Mouse (Mus musculus): ENCODE results near the gene Zfp458. TPM values are rescaled to one million over a fixed set of nuclear protein-coding genes. Genes with fewer than 3 reads are reported as not detected.
"Not testable (repeated sequence)": the region's sequence is repeated elsewhere in the genome, so short reads cannot be mapped to it uniquely, and the experiment has no call there.

Gene Zfp458
- total RNA-seq (2014; fragmentation: Nextera tagmentation) (4.6 and 9.0 TPM in 2 replicates), total RNA-seq (2017) (3.1 and 4.4 TPM in 2 replicates)

DNA sequence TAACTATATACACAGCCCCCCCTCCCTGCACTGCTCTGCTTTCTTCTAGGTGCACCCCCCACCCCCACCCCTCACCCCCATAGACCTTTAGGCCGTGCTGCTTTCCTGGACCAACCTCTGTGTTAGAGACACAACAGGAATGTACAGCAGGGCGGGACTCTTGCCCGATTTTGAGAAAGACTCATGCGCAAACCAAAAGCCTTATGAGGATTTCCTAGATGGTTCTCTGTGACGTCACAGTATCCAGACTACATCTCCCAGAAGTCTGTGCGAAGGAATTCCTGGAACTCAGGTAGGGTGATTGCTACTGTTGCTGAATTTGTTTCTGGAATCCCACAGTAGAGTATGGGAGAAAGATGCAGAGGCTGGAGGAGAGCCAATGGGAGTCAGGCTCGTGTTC is at the start of gene Zfp458:
Zfp458 (minus strand) TSS at position 153 of the 400 bp plus-strand sequence.
- ATAC-seq (replicated peaks; ENCODE audit: low FRiP score, low TSS enrichment, poor library complexity, severe bottlenecking) = no peak

DNA sequence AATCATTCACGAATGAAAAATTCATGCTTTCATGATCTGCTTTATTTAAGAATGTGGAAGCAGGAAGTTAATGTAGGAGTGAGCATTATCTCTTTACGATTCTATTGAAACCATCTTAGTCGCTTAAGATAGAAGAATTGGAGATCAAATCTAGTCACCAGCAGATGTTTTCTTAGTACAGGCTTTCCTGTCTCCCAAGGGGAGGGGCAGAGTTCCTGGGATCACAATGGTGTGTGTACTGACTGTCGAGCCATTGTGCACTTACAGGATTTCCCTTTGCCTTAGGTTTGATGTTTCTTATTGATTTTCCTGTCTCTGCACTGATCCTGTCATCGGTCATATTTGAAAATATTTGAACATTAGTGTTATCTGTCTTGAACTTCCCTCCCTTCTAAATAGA is 28.5 kb upstream of the Zfp458 start:
- ATAC-seq (replicated peaks; ENCODE audit: low FRiP score, low TSS enrichment, poor library complexity, severe bottlenecking) = 0 out of 2 replicates have a peak, but pooled peaks have one; percentile 7

DNA sequence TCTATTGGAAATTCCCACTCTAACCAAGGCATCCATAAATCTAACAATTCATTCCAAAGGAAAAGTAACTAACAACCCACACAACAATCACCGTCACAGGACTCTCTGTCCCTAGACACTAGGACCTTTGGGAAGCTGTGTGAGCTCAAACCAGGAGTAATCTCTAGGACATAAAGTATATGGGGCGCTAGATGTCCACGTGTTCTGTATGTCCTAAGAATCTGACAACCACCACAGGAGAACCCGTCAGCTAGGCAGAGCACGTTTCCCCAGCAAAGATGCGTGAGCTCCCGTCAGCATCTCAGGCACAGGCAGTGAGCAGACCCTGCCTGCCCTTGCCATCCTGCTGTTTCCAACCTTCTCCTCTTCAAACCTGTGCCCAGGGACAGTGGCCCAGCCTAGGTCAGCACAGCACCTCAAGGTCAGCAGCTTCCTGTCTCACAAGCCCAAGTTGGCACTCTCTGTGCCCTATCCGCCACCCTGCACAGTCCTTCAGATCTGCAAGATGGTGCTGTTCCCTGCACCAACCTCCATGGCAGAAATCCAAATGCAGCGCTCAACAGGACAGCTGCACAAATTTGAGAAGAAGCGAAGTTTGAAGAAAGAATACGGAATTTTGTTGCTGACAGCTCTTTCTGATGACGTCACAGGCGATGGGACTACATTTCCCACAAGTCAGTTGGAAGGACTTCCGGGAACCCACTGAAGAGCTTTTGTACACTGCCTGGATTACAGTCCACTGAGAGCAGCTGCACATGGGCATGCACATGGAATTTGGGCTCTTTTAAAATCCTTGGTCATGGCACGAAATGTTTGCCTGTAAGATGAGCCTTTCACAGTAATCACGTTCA is 27.8 kb upstream of the Zfp458 start, which contains the start of gene Zfp457:
Zfp457 (minus strand) TSS at position 664 of the 851 bp plus-strand sequence.
- peak; percentile 98 for ATAC-seq (replicated peaks; ENCODE audit: low FRiP score, low TSS enrichment, poor library complexity, severe bottlenecking)

DNA sequence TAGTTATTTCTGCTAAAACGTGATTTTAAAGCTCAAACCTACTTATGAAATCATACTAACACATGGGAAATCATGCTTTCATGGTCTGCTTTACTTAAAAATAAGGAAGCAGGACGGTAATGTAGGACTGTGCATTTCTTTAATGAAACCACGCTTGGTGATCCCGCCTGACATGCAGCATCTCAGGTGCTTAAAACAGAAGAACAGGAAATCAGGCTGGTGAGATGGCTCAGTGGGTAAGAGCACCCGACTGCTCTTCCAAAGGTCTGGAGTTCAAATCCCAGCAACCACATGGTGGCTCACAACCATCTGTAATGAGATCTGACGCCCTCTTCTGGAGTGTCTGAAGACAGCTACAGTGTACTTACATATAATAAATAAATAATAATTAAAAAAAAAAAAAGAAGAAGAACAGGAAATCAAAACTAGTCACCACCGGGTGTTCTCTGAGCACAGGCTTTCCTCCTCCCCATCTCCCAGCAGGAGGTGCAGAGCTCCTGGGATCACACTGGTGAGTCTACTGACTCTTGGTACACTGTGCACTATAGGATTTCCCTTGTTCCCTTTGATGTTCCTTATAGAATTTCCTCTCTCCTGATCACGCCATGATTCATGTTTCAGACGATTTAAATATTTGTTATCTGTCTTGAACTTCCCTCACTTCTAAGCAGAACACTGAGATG is 8.7 kb downstream of the Zfp458 start:
- ATAC-seq (replicated peaks; ENCODE audit: low FRiP score, low TSS enrichment, poor library complexity, severe bottlenecking) = not testable (repeated sequence)

DNA sequence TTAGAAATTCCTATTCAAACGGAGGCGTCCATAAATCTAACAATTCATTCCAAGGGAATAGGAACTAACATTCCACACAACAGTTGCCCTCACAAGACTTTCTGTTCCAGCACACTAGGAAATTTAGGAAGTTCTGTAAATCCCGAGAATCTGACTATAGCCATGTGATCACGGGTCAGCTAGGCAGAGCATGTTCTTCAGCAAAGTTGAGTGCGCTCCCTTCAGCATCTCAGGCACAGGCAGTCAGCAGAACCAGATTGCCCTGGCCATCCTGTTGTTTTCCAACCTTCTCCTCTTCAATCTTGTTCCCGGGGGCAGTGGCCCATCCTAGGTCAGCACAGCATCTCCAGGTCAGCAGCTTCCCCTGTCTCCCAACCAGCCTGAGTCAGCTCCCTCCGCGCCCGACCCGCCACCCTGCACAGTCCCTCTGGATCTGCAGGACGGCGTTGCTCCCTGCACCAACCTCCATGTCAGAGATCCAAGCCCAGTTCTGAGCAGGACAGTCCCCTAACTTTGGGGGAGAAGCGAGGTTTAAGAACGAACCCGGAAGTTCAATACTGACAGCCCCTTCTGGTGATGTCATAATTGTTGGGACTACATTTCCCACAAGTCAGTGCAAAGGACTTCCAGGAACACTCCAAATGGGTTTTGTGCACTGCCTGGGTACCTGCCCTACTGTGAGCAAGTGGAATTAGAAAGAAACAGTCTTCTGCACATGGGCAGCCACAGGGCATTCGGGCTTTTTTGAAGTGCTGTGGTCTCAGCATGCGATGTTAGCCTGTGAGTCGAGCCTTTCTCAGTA is 9.5 kb downstream of the Zfp458 start:
- ATAC-seq (replicated peaks; ENCODE audit: low FRiP score, low TSS enrichment, poor library complexity, severe bottlenecking) = peak; percentile 99

DNA sequence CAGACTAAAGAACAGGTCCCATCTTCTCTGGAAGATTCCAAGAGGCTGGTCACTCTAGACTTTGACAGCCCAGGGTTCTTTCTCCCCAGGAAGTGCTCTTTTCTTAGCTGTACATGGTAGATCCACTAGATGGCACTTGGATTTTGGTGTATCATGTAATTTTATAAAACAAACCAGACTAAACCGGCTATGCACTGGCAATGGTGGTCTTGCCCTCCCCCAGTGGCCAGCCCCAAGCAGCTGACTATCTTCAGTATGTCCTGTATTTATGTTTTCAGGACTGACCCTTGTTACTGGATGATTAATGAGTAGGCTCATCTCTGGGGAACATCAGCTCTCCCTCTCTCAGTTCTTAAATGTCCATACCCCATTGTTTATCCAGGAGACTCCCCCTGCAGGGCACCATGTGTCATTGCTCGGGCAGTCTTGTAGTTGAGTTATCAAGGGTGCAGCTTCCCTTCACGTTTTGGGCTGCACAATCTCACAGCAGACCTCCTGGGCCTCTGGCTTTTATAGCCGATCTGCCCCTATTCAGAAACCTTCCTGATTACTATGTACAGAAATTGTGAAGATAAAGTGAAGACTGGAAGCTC is 64.2 kb downstream of the Zfp458 start:
- ATAC-seq (replicated peaks; ENCODE audit: low FRiP score, low TSS enrichment, poor library complexity, severe bottlenecking) = peak; percentile 71; the same call in 1 of the 2 replicates

Other genes with a start within 250 kb of the Zfp458 start
- 2.3 and 3.3 TPM in 2 replicates for gene Zfp712, start 217.3 kb downstream of the Zfp458 start, total RNA-seq (2014; fragmentation: Nextera tagmentation)
- 3.7 and 7.1 TPM in 2 replicates for gene Zfp712, start 217.3 kb downstream of the Zfp458 start, total RNA-seq (2017)
- gene Zfp708, start 180.5 kb downstream of the Zfp458 start, total RNA-seq (2014; fragmentation: Nextera tagmentation) = 3.4 and 6.3 TPM in 2 replicates
- 2.0 and 4.7 TPM in 2 replicates for gene Zfp708, start 180.5 kb downstream of the Zfp458 start, total RNA-seq (2017)
- gene Gm28557, start 169.9 kb downstream of the Zfp458 start, total RNA-seq (2014; fragmentation: Nextera tagmentation) = 3.1 and 6.2 TPM in 2 replicates
- 5.3 and 6.3 TPM in 2 replicates for gene Gm28557, start 169.9 kb downstream of the Zfp458 start, total RNA-seq (2017)
- gene Rslcan18, start 162.2 kb downstream of the Zfp458 start, total RNA-seq (2014; fragmentation: Nextera tagmentation) = 0.22 and 2.1 TPM in 2 replicates
- 0.15 and 0.99 TPM in 2 replicates for gene Rslcan18, start 162.2 kb downstream of the Zfp458 start, total RNA-seq (2017)
- gene Zfp759, start 156.8 kb downstream of the Zfp458 start, total RNA-seq (2014; fragmentation: Nextera tagmentation) = 2.2 and 6.3 TPM in 2 replicates
- gene Zfp759, start 156.8 kb downstream of the Zfp458 start, total RNA-seq (2017) = 3.7 and 5.6 TPM in 2 replicates
- gene Rsl1, start 105.3 kb downstream of the Zfp458 start, total RNA-seq (2014; fragmentation: Nextera tagmentation) = 0.25 and 2.0 TPM in 2 replicates
- 1.8 and 5.6 TPM in 2 replicates for gene Rsl1, start 105.3 kb downstream of the Zfp458 start, total RNA-seq (2017)
- gene Zfp455, start 84.0 kb downstream of the Zfp458 start, total RNA-seq (2014; fragmentation: Nextera tagmentation) = 2.4 and 2.6 TPM in 2 replicates
- gene Zfp455, start 84.0 kb downstream of the Zfp458 start, total RNA-seq (2017) = 0.38 and 2.4 TPM in 2 replicates
- 2.5 and 4.3 TPM in 2 replicates for gene Zfp457, start 28.0 kb upstream of the Zfp458 start, total RNA-seq (2014; fragmentation: Nextera tagmentation)
- 1.0 TPM in 1 of 2 replicates, not detected in the other for gene Zfp457, start 28.0 kb upstream of the Zfp458 start, total RNA-seq (2017)
- gene Zfp595, start 54.1 kb upstream of the Zfp458 start, total RNA-seq (2014; fragmentation: Nextera tagmentation) = 5.2 and 11.6 TPM in 2 replicates
- gene Zfp595, start 54.1 kb upstream of the Zfp458 start, total RNA-seq (2017) = 4.9 and 8.2 TPM in 2 replicates
- 6.6 and 13.8 TPM in 2 replicates for gene Gm28044, start 82.1 kb upstream of the Zfp458 start, total RNA-seq (2014; fragmentation: Nextera tagmentation)
- gene Gm28044, start 82.1 kb upstream of the Zfp458 start, total RNA-seq (2017) = 3.5 TPM in 1 of 2 replicates, not detected in the other
- gene Zfp953, start 82.1 kb upstream of the Zfp458 start, total RNA-seq (2014; fragmentation: Nextera tagmentation) = 6.1 and 7.5 TPM in 2 replicates
- gene Zfp953, start 82.1 kb upstream of the Zfp458 start, total RNA-seq (2017) = 6.3 and 10.5 TPM in 2 replicates
- gene Gm28041, start 97.3 kb upstream of the Zfp458 start, total RNA-seq (2014; fragmentation: Nextera tagmentation) = 0.66 TPM in 1 of 2 replicates, not detected in the other
- 2.3 TPM in 1 of 2 replicates, not detected in the other for gene Gm28041, start 97.3 kb upstream of the Zfp458 start, total RNA-seq (2017)
- gene Zfp456, start 97.3 kb upstream of the Zfp458 start, total RNA-seq (2014; fragmentation: Nextera tagmentation) = 2.4 and 2.6 TPM in 2 replicates
- gene Zfp456, start 97.3 kb upstream of the Zfp458 start, total RNA-seq (2017) = 1.7 and 3.7 TPM in 2 replicates
- gene Zfp429, start 121.4 kb upstream of the Zfp458 start, total RNA-seq (2014; fragmentation: Nextera tagmentation) = 4.3 and 6.2 TPM in 2 replicates
- gene Zfp429, start 121.4 kb upstream of the Zfp458 start, total RNA-seq (2017) = 10.5 and 11.5 TPM in 2 replicates
- 1.4 and 2.6 TPM in 2 replicates for gene Zfp459, start 143.0 kb upstream of the Zfp458 start, total RNA-seq (2014; fragmentation: Nextera tagmentation)
- 1.3 and 1.9 TPM in 2 replicates for gene Zfp459, start 143.0 kb upstream of the Zfp458 start, total RNA-seq (2017)
- 8.7 and 14.3 TPM in 2 replicates for gene Zfp874a, start 173.2 kb upstream of the Zfp458 start, total RNA-seq (2014; fragmentation: Nextera tagmentation)
- 13.7 and 21.8 TPM in 2 replicates for gene Zfp874a, start 173.2 kb upstream of the Zfp458 start, total RNA-seq (2017)
- 4.5 and 13.3 TPM in 2 replicates for gene Zfp874b, start 205.8 kb upstream of the Zfp458 start, total RNA-seq (2014; fragmentation: Nextera tagmentation)
- gene Zfp874b, start 205.8 kb upstream of the Zfp458 start, total RNA-seq (2017) = 7.6 and 9.2 TPM in 2 replicates
- 3.3 and 4.6 TPM in 2 replicates for gene Zfp58, start 222.1 kb upstream of the Zfp458 start, total RNA-seq (2014; fragmentation: Nextera tagmentation)
- gene Zfp58, start 222.1 kb upstream of the Zfp458 start, total RNA-seq (2017) = 5.5 and 12.6 TPM in 2 replicates
- not detected in 2 replicates for gene Gm26965, start 247.7 kb upstream of the Zfp458 start, total RNA-seq (2014; fragmentation: Nextera tagmentation)
- gene Gm26965, start 247.7 kb upstream of the Zfp458 start, total RNA-seq (2017) = not detected in 2 replicates
- gene Zfp87, start 247.7 kb upstream of the Zfp458 start, total RNA-seq (2014; fragmentation: Nextera tagmentation) = 13.6 and 18.1 TPM in 2 replicates
- 14.1 and 14.7 TPM in 2 replicates for gene Zfp87, start 247.7 kb upstream of the Zfp458 start, total RNA-seq (2017)